Comparison of ENCODE assay signal across 26 mouse cellular contexts in the genomic region with DNA sequence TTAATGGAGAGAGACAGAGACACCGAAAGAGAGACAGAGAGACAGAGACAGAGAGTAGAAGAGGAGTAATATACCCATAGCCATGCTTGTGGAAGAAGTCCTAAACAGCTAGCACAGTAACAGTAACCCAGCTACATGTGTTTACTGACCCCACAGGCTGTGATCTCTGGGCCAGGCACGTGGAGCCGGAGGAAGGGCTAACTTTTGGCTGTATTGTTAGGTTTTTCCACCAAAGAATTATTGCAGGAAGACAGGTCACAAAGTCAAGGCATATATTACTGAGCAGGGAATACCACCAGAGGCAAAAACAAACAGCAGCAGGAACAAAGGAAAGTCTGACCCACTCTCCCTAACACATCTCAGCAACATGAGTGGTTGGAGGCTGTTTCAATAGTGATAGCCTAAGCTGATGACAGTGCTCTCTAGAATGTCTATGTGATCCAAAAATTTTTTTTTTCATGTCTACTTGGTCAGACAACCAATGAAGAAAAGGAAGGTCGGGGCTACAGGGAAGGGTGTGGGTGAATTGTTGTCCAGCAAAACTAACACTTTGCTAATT.
DNase-seq lines count a peak whose midpoint lies in the region; ATAC-seq and TF ChIP-seq lines count a peak whose summit lies in the region.
"Had no signal": no experiment of that assay in that cellular context is flagged by ENCODE, and none has a peak within 500 bp of the region (broad histone marks: within the 10 kb centered on the region; RNA-seq: fewer than 3 reads in every experiment).

No protein-coding gene starts in this region.

- WGBS in heart, embryonic 16.5 days = 51% methylated on average over 4 of the region's 4 CpGs
- 37% methylated on average over 4 of the region's 4 CpGs for WGBS in kidney, adult 2 months
- 22% methylated on average over 4 of the region's 4 CpGs for WGBS in kidney, embryonic 16.5 days

- no peak for DNase-seq in heart, adult 9 months (ENCODE audit: low spot score in 2 of 2)
- peak; percentile 61 for DNase-seq in kidney, adult 2 months
- peak; percentile 33 to 57 for DNase-seq in kidney, postnatal 4 days
- no peak for DNase-seq in thymus, postnatal 4 days
- DNase-seq: adrenal gland, postnatal 10 days; B cell, adult 2 months; cerebellum, adult 8-10 months; liver; right cerebral cortex, adult 18-20 months; thymus, adult 18-20 months; thymus, postnatal 36 days had no signal

- peak; percentile 52; the same call in 1 of the 2 replicates for ATAC-seq in heart, embryonic 16.5 days (replicated peaks; ENCODE audit: extremely low read depth, insufficient read depth, low FRiP score)
- peak; percentile 78 for ATAC-seq in kidney, embryonic 16.5 days (ENCODE audit: low FRiP score, low TSS enrichment)
- no peak for ATAC-seq in activated CD4-positive, CD25-positive, alpha-beta regulatory T cell, adult 4 months
- ATAC-seq: hindbrain, embryonic 16.5 days; intestine, embryonic 15.5 days had no signal

- no peak for TF ChIP-seq CTCF in kidney, adult 2 months (conservative IDR thresholded peaks at IDR 0.05; ENCODE audit: insufficient read depth, insufficient read length, low read depth, low read length)

- no peak overlapping the region for H3K9ac ChIP-seq in heart, embryonic 16.5 days (ENCODE audit: low read length)
- no peak overlapping the region for H3K9ac ChIP-seq in kidney, embryonic 16.5 days (replicated peaks; ENCODE audit: low read length)
- H3K9ac ChIP-seq: embryonic facial prominence, embryonic 12.5 days; forebrain, embryonic 12.5 days; intestine, embryonic 15.5 days; liver, embryonic 15.5 days; neural tube, embryonic 15.5 days had no signal

- no peak overlapping the region for H3K4me3 ChIP-seq in heart, embryonic 16.5 days (ENCODE audit: low read length)
- no peak overlapping the region for H3K4me3 ChIP-seq in kidney, adult 2 months (ENCODE audit: insufficient read depth, low read depth, low read length)
- H3K4me3 ChIP-seq in kidney, embryonic 16.5 days (ENCODE audit: low read length) = no peak overlapping the region
- H3K4me3 ChIP-seq: embryonic facial prominence, embryonic 12.5 days; forebrain, embryonic 12.5 days; intestine, embryonic 15.5 days; layer of hippocampus, adult 2 months; limb, embryonic 10.5 days; liver, embryonic 15.5 days; midbrain, embryonic 10.5 days; neural tube, embryonic 15.5 days had no signal

- H3K9me3 ChIP-seq in heart, embryonic 16.5 days (replicated peaks; ENCODE audit: control insufficient read depth, low read length) = peaks cover 10% of the 10 kb centered on the region; the same call in 1 of the 2 replicates
- H3K9me3 ChIP-seq in kidney, embryonic 16.5 days (ENCODE audit: low read length) = peaks cover 10% of the 10 kb centered on the region; the same call in 1 of the 2 replicates
- H3K9me3 ChIP-seq: embryonic facial prominence, embryonic 12.5 days; forebrain, embryonic 12.5 days; intestine, embryonic 15.5 days; limb, embryonic 10.5 days; liver, embryonic 15.5 days had no signal

- no peak overlapping the region for H3K4me2 ChIP-seq in heart, embryonic 16.5 days (ENCODE audit: low read depth, low read length)
- no peak overlapping the region for H3K4me2 ChIP-seq in kidney, embryonic 16.5 days (replicated peaks; ENCODE audit: low read depth, low read length)
- H3K4me2 ChIP-seq: embryonic facial prominence, embryonic 12.5 days; forebrain, embryonic 12.5 days; intestine, embryonic 15.5 days; liver, embryonic 15.5 days; neural tube, embryonic 15.5 days had no signal

- no peak for TF ChIP-seq POLR2A in kidney, adult 2 months (IDR thresholded peaks at IDR 0.05; ENCODE audit: low read depth, low read length)

- H3K4me1 ChIP-seq in heart, embryonic 16.5 days (ENCODE audit: control insufficient read depth, insufficient read depth, low read length) = peaks cover 11% of the 10 kb centered on the region
- no peaks in the 10 kb centered on the region; the same call in 1 of the 2 replicates for H3K4me1 ChIP-seq in kidney, adult 2 months (ENCODE audit: control insufficient read depth, insufficient read depth, low read length)
- peaks cover 6% of the 10 kb centered on the region; the same call in 1 of the 2 replicates for H3K4me1 ChIP-seq in kidney, embryonic 16.5 days (ENCODE audit: insufficient read depth, low read length)
- H3K4me1 ChIP-seq: embryonic facial prominence, embryonic 12.5 days; forebrain, embryonic 12.5 days; intestine, embryonic 15.5 days; liver, embryonic 15.5 days; midbrain, embryonic 10.5 days; neural tube, embryonic 15.5 days had no signal

- no peaks in the 10 kb centered on the region for H3K27me3 ChIP-seq in heart, embryonic 16.5 days (ENCODE audit: control insufficient read depth, insufficient read depth, low read length)
- no peaks in the 10 kb centered on the region for H3K27me3 ChIP-seq in kidney, adult 2 months (replicated peaks; ENCODE audit: control insufficient read depth, insufficient read depth, low read length)
- H3K27me3 ChIP-seq in kidney, embryonic 16.5 days (ENCODE audit: insufficient read depth, low read length) = no peaks in the 10 kb centered on the region
- H3K27me3 ChIP-seq: CH12.LX; embryonic facial prominence, embryonic 12.5 days; forebrain, embryonic 12.5 days; intestine, embryonic 15.5 days; liver, embryonic 15.5 days; neural tube, embryonic 15.5 days had no signal

- H3K36me3 ChIP-seq in heart, embryonic 16.5 days (ENCODE audit: control insufficient read depth, insufficient read depth) = 0 out of 2 replicates have a peak, but pooled peaks cover 5% of the 10 kb centered on the region
- no peaks in the 10 kb centered on the region for H3K36me3 ChIP-seq in kidney, adult 2 months (ENCODE audit: control insufficient read depth, insufficient read depth, low read length)
- H3K36me3 ChIP-seq in kidney, embryonic 16.5 days (ENCODE audit: insufficient read depth, low read length) = no peaks in the 10 kb centered on the region
- H3K36me3 ChIP-seq: embryonic facial prominence, embryonic 12.5 days; forebrain, embryonic 12.5 days; G1E; intestine, embryonic 15.5 days; limb, embryonic 10.5 days; liver, embryonic 15.5 days; midbrain, embryonic 10.5 days; neural tube, embryonic 15.5 days had no signal

- no peak overlapping the region for H3K27ac ChIP-seq in heart, embryonic 16.5 days (ENCODE audit: low read length)
- no peak overlapping the region for H3K27ac ChIP-seq in kidney, adult 2 months (ENCODE audit: insufficient read depth, low read depth, low read length)
- H3K27ac ChIP-seq in kidney, embryonic 16.5 days (ENCODE audit: low read length) = no peak overlapping the region
- H3K27ac ChIP-seq: embryonic facial prominence, embryonic 12.5 days; forebrain, embryonic 12.5 days; intestine, embryonic 15.5 days; layer of hippocampus, adult 2 months; limb, embryonic 10.5 days; liver, embryonic 15.5 days; macrophage; midbrain, embryonic 10.5 days; neural tube, embryonic 15.5 days had no signal

Comparison
In these comparisons a context has a peak if more than half of its experiments do, and no peak if none do; other contexts are left out.
1. DNase-seq: peak in kidney, adult 2 months (single experiment) and kidney, postnatal 4 days (2 of 2); none in heart, adult 9 months (0 of 2) and thymus, postnatal 4 days (single experiment).